Mouse (Mus musculus): ENCODE measurements around the gene Mical3. TPM values are rescaled to one million over a fixed set of nuclear protein-coding genes. Genes with fewer than 3 reads are reported as not detected.

Mical3 gene
- total and polyA plus RNA-seq, 2 experiments from 2014 or later = 25.0 to 83.4 TPM

DNA sequence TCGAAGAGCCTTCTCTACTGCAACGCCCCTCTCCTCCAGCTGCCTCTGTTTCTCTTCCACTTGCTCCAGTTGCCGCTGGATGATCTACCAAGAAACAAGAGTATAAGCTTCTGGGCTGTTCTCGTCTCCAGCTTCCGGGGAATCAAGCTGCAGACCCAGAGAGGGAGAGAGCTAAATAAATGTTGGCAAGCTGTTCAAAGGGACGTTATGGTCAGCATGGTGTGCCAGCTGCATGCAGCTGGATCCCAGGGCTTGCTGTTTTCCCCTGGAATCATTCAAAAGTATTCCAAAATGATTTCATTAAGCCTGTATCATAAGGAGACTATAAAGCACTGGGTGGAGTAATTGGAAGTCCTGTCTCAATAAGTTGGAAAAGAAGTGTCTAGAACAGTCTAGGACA is 179.5 kb downstream of the Mical3 start:
- Histone ChIP-seq H3K9me3 (ENCODE audit: low read length) (no peaks in the 10 kb centered on the region), H3K9ac (replicated peaks; ENCODE audit: low read length, poor library complexity, severe bottlenecking) (no peak overlapping the region), H3K27ac (ENCODE audit: low read depth, low read length) (no peak overlapping the region), H3K4me3 (ENCODE audit: low read depth, low read length) (no peak overlapping the region), H3K36me3 (ENCODE audit: insufficient read depth, low read length) (peaks cover 76% of the 10 kb centered on the region), H3K4me2 (ENCODE audit: low read depth, low read length, poor library complexity, severe bottlenecking) (no peak overlapping the region), H3K27me3 (ENCODE audit: insufficient read depth, low read length) (no peaks in the 10 kb centered on the region), H3K4me1 (ENCODE audit: insufficient read depth, low read length) (no peaks in the 10 kb centered on the region)
- ATAC-seq (ENCODE audit: low FRiP score) (no peak), DNase-seq (ENCODE audit: low spot score) (no peak)
- WGBS = 90% methylated on average over 6 of the region's 6 CpGs
- TF ChIP-seq CTCF (IDR thresholded peaks at IDR 0.05) = no peak

DNA sequence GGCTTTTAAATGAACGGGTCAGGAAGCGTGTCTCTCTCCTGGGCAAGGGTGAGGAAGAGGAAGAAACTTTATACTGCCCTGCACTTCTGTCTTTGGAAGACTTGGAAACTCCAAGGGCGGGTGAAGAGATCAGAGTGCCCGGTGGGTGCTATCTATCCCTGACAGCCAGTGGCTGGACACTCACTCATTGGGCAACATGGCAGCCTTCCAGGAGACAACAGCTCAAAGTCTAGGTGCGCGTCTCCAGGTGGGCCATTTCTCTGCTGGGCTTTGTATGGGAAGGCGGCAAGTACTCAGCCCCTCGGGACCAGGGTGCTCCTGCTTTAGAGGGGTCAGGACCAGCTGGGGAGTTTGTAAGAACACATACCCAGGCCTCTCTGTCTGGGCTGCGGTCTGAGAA is 185.3 kb downstream of the Mical3 start:
- no peak overlapping the region for H3K9ac ChIP-seq (replicated peaks; ENCODE audit: low read length, poor library complexity, severe bottlenecking)
- H3K36me3 ChIP-seq (ENCODE audit: insufficient read depth, low read length) = peaks cover 47% of the 10 kb centered on the region
- no peaks in the 10 kb centered on the region for H3K4me1 ChIP-seq (ENCODE audit: insufficient read depth, low read length)
- no peak overlapping the region for H3K4me3 ChIP-seq (ENCODE audit: low read depth, low read length)
- no peak for ATAC-seq (ENCODE audit: low FRiP score)
- H3K4me2 ChIP-seq (ENCODE audit: low read depth, low read length, poor library complexity, severe bottlenecking) = no peak overlapping the region
- no peak for DNase-seq (ENCODE audit: low spot score)
- 94% methylated on average over 9 of the region's 9 CpGs for WGBS
- H3K9me3 ChIP-seq (ENCODE audit: low read length) = no peaks in the 10 kb centered on the region
- no peak for TF ChIP-seq CTCF (IDR thresholded peaks at IDR 0.05)
- no peak overlapping the region for H3K27ac ChIP-seq (ENCODE audit: low read depth, low read length)
- H3K27me3 ChIP-seq (ENCODE audit: insufficient read depth, low read length) = no peaks in the 10 kb centered on the region

DNA sequence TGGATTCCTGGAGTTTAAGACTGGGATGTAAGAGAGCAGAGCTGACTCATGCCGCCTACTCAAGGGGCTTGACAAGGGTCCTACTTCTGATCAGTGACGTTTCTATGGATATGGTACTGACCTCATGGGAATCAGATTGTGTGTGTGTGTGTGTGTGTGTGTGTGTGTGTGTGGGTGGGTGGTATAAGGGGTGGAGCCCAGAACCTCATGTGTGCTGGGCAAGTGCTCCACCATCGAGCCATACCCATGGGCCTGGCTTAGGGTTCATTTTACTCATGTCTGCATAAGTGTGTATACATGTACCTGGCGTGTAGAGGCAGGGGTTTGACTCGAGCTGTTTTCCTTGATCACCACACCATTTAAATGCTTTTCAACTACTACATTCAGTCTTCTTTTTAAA is 186.8 kb downstream of the Mical3 start:
- Histone ChIP-seq H3K36me3 (ENCODE audit: insufficient read depth, low read length) (peaks cover 34% of the 10 kb centered on the region), H3K27ac (ENCODE audit: low read depth, low read length) (no peak overlapping the region), H3K4me3 (ENCODE audit: low read depth, low read length) (no peak overlapping the region), H3K27me3 (ENCODE audit: insufficient read depth, low read length) (no peaks in the 10 kb centered on the region), H3K9ac (replicated peaks; ENCODE audit: low read length, poor library complexity, severe bottlenecking) (no peak overlapping the region), H3K9me3 (ENCODE audit: low read length) (no peaks in the 10 kb centered on the region), H3K4me2 (ENCODE audit: low read depth, low read length, poor library complexity, severe bottlenecking) (no peak overlapping the region), H3K4me1 (ENCODE audit: insufficient read depth, low read length) (no peaks in the 10 kb centered on the region)
- no peak for ATAC-seq (ENCODE audit: low FRiP score)
- no peak for TF ChIP-seq CTCF (IDR thresholded peaks at IDR 0.05)
- DNase-seq (ENCODE audit: low spot score) = no peak
- 95% methylated on average over 5 of the region's 5 CpGs for WGBS

DNA sequence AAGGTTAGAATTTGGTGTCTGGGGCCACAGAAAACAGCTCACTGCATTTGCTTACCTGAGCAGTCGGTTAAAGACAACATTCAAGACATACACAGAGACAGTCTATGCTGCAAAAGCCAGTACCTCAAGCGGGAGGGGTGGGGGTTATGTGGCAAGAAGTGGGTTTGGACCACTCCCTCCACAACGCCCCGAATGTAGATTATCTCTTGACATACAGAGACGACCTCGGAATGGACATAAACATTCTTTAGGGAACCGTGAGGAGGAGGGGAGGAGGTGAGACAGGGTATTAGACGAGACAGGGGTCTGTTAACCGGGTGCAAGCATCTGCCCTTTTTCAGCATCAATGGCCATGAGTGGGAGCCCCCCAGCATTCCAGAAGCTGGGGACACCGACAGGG is 187.2 kb downstream of the Mical3 start:
- H3K9me3 ChIP-seq (ENCODE audit: low read length) = no peaks in the 10 kb centered on the region
- ATAC-seq (ENCODE audit: low FRiP score) (no peak), DNase-seq (ENCODE audit: low spot score) (no peak)
- no peak for TF ChIP-seq CTCF (IDR thresholded peaks at IDR 0.05)
- H3K4me2 ChIP-seq (ENCODE audit: low read depth, low read length, poor library complexity, severe bottlenecking) = no peak overlapping the region
- peaks cover 30% of the 10 kb centered on the region for H3K36me3 ChIP-seq (ENCODE audit: insufficient read depth, low read length)
- no peak overlapping the region for H3K27ac ChIP-seq (ENCODE audit: low read depth, low read length)
- H3K27me3 ChIP-seq (ENCODE audit: insufficient read depth, low read length) = no peaks in the 10 kb centered on the region
- H3K4me3 ChIP-seq (ENCODE audit: low read depth, low read length) = no peak overlapping the region
- no peaks in the 10 kb centered on the region for H3K4me1 ChIP-seq (ENCODE audit: insufficient read depth, low read length)
- H3K9ac ChIP-seq (replicated peaks; ENCODE audit: low read length, poor library complexity, severe bottlenecking) = no peak overlapping the region
- 86% methylated on average over 10 of the region's 10 CpGs for WGBS

DNA sequence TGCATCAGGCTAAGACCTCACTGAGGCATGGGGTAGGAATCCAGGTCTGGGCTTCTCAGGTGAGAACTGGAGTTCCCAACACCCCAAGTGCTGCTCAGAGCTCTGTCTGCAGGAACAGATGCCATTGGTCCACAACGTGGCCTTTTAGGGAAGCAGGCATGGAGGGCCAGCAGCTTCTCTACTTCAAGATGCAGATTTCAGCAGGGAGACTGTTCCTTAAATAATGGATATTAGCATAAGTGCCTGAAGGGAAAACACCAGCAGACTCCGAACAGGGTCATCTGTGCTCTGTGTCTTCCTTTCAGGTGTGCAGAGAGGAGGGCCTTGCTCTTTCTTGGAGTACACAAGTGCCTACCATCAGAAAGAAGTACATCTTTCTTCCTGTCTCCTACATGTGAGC is 187.7 kb downstream of the Mical3 start:
- DNase-seq (ENCODE audit: low spot score) = no peak
- TF ChIP-seq CTCF (IDR thresholded peaks at IDR 0.05) = no peak
- no peak overlapping the region for H3K4me3 ChIP-seq (ENCODE audit: low read depth, low read length)
- H3K9ac ChIP-seq (replicated peaks; ENCODE audit: low read length, poor library complexity, severe bottlenecking) = no peak overlapping the region
- no peak overlapping the region for H3K4me2 ChIP-seq (ENCODE audit: low read depth, low read length, poor library complexity, severe bottlenecking)
- no peaks in the 10 kb centered on the region for H3K27me3 ChIP-seq (ENCODE audit: insufficient read depth, low read length)
- no peak for ATAC-seq (ENCODE audit: low FRiP score)
- no peaks in the 10 kb centered on the region for H3K4me1 ChIP-seq (ENCODE audit: insufficient read depth, low read length)
- peaks cover 27% of the 10 kb centered on the region for H3K36me3 ChIP-seq (ENCODE audit: insufficient read depth, low read length)
- 63% methylated on average over 2 of the region's 2 CpGs for WGBS
- no peaks in the 10 kb centered on the region for H3K9me3 ChIP-seq (ENCODE audit: low read length)
- no peak overlapping the region for H3K27ac ChIP-seq (ENCODE audit: low read depth, low read length)

DNA sequence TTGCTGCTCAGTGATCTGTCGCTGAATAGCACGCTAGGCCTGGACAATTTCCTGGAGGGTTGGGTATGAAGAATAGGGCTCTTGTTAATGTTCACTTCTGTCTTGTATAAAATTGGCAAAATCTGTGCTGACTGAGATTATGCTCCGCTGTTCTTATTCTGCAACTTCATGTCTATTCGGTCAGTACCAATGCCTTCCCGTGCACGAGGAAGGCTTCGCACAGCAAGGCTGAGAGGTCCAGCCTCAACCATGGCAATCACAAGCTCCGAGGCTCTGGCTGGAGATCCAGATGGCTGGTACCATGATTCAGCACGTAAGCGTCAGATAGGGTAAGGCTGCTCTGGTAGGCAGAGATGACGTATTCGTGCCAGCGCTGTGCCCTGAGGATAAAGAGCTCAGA is 189.2 kb downstream of the Mical3 start:
- TF ChIP-seq CTCF (IDR thresholded peaks at IDR 0.05) = no peak
- no peak for ATAC-seq (ENCODE audit: low FRiP score)
- Histone ChIP-seq H3K9ac (replicated peaks; ENCODE audit: low read length, poor library complexity, severe bottlenecking) (no peak overlapping the region), H3K4me3 (ENCODE audit: low read depth, low read length) (no peak overlapping the region), H3K27ac (ENCODE audit: low read depth, low read length) (no peak overlapping the region), H3K4me2 (ENCODE audit: low read depth, low read length, poor library complexity, severe bottlenecking) (no peak overlapping the region), H3K4me1 (ENCODE audit: insufficient read depth, low read length) (no peaks in the 10 kb centered on the region), H3K27me3 (ENCODE audit: insufficient read depth, low read length) (no peaks in the 10 kb centered on the region), H3K36me3 (ENCODE audit: insufficient read depth, low read length) (peaks cover 17% of the 10 kb centered on the region), H3K9me3 (ENCODE audit: low read length) (no peaks in the 10 kb centered on the region)
- DNase-seq (ENCODE audit: low spot score) = no peak
- WGBS = 95% methylated on average over 13 of the region's 13 CpGs
